Mouse (Mus musculus) monocyte, adult 59 days (primary cell): ENCODE data around the gene Cdc42ep4. TPM values are rescaled to one million over a fixed set of nuclear protein-coding genes. Genes with fewer than 3 reads are reported as not detected.

Source experiments
- total RNA-seq, 2 experiments: library from RNA; stranded (reverse); gene quantifications; one replicate each; pipeline ENCODE4 v1.2.4; 2023

Gene Cdc42ep4
- total RNA-seq: 10 to 100 TPM; 33.1 to 44.7 TPM

GRCm38 (mm10) chr11:113751484-113752084, at the start of gene Cdc42ep4:
Gene Cdc42ep4, minus strand, starts transcription at chr11:113751881.

GRCm38 (mm10) chr11:113709731-113710256, 41.9 kb downstream of the Cdc42ep4 start, which contains the start of gene Cpsf4l:
Gene Cpsf4l, minus strand, starts transcription at chr11:113710017.

GRCm38 (mm10) chr11:113683957-113684706, 67.5 kb downstream of the Cdc42ep4 start, which contains the start of the genes Fam104a and D11Wsu47e:
Gene Fam104a, minus strand, starts transcription at chr11:113684155.
Gene D11Wsu47e, plus strand, starts transcription at chr11:113684412.

Other genes with a start within 250 kb of the Cdc42ep4 start
- not detected for gene Sstr2, start 132.5 kb downstream of the Cdc42ep4 start, total RNA-seq
- 10 to 100 TPM; 35.9 to 40.9 TPM for gene Cog1, start 102.7 kb downstream of the Cdc42ep4 start, total RNA-seq
- gene Slc39a11, start 101.8 kb downstream of the Cdc42ep4 start, total RNA-seq: 10 to 100 TPM; 22.4 to 24.7 TPM
- gene Fam104a, start 67.7 kb downstream of the Cdc42ep4 start, total RNA-seq: 10 to 100 TPM; 18.7 to 19.4 TPM
- 10 to 100 TPM; 12.4 to 13.7 TPM for gene D11Wsu47e, start 67.5 kb downstream of the Cdc42ep4 start, total RNA-seq
- under 1 TPM in 1 of 2 experiments, not detected in 1; 0.39 TPM for gene Cpsf4l, start 41.9 kb downstream of the Cdc42ep4 start, total RNA-seq